Mouse (Mus musculus): ENCODE data around the gene Dnase2a.

Gene Dnase2a

DNA sequence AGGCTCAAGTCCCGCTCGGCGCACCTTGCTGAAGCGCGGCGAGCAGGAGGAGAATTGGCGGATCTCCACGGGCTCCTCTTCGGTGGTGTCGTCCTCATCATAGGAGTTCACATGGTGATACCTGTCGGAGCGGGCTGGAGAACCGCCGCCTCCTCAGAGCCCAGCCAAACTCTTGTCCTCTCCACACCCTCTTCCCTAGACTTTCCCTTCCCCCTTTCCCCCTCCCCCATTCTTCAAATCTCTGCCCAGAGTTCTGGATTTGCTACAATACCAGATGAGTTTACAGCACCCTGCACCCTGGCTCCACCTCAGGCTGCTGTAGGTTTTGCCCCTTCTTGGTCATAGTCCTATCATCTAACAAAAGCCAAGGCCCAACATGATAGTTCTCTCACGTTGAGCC is 10.3 kb downstream of the Dnase2a start:
- TF ChIP-seq GATA4 (IDR thresholded peaks at IDR 0.05; ENCODE audit: insufficient replicate concordance, low read length) = no peak

DNA sequence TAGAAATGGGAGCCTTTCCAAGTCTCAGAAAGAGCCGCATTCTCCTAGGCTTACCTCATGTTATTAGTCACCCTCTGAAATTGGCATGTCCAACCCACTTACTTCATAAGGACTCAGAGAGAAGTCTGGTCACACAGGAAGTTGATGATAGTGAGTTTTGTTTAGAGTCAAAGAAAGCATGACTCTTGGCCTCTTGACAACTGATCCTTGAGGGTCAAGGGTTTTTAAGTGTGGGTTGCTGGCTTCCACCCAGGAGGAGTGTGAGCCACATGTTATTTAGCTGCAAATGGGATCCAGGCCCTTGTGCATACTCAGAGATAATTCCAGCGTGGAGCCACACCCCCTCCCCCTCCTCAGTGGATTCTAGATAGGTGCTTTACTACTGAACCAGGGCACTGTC is 13.2 kb downstream of the Dnase2a start:
- no peak for TF ChIP-seq GATA4 (IDR thresholded peaks at IDR 0.05; ENCODE audit: insufficient replicate concordance, low read length)

DNA sequence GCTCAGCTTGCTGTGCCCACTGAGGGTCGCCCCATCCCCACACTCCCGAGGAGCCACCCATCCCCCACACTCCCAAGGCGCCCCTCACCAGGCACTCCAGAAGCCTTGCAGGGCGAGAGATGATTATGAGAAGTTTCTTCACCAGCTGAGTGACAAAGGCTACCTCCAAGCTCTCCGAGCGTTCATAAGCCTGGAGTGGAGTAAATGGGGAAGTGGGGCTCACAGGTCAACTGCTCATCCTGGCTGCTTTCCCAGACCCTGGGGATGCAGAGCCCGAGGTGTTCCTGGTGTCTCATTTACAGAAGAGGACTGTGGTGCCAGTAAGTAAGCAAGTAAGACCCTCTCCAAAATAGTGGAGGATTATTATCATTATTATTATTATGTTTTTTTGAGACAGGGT is 17.2 kb downstream of the Dnase2a start:
- no peak for TF ChIP-seq GATA4 (IDR thresholded peaks at IDR 0.05; ENCODE audit: insufficient replicate concordance, low read length)

DNA sequence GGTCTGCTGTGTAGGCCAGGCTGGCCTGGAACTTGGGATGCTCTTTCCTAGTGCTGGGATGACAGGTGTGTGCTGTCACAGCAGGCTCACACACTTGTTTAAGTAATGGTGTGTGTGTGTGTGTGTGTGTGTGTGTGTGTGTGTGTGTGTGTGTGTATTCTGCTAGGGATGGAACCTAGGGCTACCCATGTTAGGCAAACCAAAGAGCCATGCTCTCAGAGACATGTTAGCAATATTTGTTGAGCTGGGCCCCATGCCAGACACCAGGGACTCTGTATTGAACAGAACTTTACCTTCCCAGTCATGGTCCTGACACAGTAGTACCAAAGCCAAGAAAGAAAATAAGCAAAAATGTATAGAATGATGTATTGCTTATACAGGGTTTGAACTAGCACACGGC is 19.2 kb downstream of the Dnase2a start:
- no peak for TF ChIP-seq GATA4 (IDR thresholded peaks at IDR 0.05; ENCODE audit: insufficient replicate concordance, low read length)

DNA sequence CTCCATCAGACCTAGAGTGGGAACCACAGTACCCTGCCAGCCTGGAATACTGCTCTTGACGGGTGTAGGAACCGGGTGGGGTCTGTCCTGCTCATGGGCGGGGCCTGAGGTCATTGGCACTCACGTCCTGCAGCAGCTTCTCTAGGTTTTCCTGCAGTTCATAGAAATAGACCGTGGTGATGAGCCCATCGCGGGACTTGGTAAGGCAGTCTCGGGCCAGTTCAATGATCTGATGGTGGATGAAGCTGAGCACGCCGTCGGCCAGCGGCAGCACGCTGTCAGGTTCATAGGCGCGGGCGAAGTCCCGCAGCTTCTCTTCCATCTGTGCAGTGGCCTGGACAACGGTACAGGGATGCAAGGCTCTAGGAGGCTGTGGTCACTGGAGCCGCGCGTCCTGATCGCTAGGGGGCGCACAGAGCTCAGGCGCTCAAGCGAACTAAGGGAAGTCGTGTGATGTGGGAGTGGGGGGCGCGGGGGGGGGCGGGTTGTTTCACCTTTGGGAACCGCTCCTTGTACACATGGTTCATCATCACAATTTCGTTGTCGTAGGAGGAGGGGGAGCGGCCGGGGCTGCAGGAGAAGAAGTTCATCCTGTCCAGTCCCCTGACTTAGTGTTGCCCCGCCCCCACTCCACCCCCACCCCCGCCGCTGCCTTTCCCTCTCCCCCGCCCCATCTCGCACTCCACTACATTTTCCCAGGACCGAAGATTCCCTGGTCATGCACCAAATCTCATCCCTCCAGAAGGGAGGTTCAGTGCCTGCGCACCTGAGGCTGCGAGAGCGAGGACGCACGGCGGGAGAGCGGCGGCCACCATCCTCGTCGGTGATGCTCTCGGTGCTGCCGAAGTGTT is 20.3 kb downstream of the Dnase2a start:
- TF ChIP-seq GATA4 (IDR thresholded peaks at IDR 0.05; ENCODE audit: insufficient replicate concordance, low read length) = no peak

DNA sequence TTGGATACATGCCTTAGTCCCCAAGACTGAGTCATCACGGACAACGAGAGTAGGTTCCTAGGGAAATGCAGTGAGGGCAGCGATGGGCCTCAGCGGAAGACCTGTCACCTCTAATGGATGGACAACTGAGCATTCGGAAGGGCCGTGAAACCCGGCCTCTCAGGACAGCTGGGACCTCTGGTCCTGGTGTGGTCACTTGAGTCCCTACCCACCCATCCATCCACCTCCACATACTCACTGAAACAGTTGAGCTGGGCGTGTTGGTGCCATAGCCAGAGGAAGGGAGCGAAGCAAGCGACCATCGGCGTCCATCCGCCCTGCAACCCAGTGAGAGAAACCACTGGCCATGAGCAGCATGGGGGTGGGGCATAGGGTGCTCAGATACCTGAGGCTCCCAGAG is 22.2 kb downstream of the Dnase2a start:
- no peak for TF ChIP-seq GATA4 (IDR thresholded peaks at IDR 0.05; ENCODE audit: insufficient replicate concordance, low read length)

DNA sequence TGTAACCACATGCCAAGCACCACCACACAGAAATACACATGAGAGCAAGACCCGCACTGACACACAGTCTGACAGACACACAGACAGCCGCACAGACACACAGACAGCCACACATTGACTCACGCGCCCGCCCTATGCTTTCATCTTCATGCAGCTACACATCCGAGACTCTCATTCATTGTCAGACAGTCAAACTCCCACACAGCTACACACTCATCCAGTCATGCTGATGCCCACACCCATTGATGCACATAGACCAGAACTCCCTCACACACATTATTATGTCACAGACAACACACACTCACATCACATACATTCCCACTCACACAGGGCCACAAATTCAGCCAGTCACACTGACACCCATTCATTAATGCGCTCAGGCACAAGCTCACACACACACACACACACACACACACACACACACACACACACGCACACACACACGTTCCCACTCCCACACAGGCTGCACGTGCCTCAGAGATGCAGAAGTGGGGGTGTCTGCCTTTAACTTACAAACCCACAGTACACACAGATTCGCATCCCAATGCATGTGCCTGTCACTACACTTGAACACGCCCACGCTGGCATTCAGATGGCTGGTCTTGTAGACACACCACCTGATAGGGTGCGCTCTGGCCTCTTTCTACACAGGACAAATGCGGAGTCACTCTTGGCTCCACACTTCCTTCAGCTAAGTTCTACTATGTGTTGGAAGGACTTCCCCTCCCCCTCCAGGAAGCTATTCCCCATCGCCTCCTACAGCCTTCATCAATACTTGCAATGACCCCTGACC is 25.6 kb downstream of the Dnase2a start:
- TF ChIP-seq GATA4 (IDR thresholded peaks at IDR 0.05; ENCODE audit: insufficient replicate concordance, low read length) = no peak

DNA sequence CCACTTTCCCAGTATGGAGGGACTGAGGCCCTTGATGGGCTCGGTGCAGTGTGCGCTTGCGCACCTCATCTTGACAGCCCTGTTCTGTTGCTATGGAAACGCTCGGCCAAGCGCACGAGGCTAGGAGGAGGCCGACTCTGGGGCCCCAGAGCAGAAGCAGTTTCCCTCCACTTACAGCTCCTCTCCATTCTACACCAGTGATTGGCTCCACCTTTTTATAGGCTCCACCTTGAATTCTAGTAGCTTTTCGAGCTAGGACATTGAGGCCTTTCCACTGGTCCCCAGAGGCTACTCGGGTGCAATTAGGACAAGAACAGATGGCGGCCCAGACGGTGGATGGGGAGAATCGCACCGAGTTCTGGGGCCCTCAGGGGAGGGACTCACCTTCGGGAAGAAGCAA is 26.5 kb downstream of the Dnase2a start:
- TF ChIP-seq GATA4 (IDR thresholded peaks at IDR 0.05; ENCODE audit: insufficient replicate concordance, low read length) = no peak

DNA sequence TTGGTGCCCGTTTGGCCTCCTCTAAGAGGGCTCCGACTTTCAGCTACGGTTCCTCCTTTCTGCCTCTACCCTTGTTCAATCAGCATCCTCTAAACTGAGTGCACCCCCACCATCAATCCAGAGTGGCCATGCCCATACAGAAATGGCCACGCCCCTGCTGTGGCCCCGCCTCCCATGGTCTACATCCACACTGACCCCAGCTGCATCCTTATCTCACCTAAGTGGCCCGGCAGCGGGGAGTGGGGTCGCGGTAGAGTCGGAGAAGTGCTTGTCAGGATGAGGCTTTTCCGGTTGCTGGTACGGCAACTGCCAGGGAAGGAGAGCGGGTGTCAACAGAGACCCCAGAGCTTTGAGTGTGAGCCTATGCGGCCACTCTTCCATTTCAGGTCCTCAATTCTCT is 27.1 kb downstream of the Dnase2a start:
- TF ChIP-seq GATA4 (IDR thresholded peaks at IDR 0.05; ENCODE audit: insufficient replicate concordance, low read length) = no peak

DNA sequence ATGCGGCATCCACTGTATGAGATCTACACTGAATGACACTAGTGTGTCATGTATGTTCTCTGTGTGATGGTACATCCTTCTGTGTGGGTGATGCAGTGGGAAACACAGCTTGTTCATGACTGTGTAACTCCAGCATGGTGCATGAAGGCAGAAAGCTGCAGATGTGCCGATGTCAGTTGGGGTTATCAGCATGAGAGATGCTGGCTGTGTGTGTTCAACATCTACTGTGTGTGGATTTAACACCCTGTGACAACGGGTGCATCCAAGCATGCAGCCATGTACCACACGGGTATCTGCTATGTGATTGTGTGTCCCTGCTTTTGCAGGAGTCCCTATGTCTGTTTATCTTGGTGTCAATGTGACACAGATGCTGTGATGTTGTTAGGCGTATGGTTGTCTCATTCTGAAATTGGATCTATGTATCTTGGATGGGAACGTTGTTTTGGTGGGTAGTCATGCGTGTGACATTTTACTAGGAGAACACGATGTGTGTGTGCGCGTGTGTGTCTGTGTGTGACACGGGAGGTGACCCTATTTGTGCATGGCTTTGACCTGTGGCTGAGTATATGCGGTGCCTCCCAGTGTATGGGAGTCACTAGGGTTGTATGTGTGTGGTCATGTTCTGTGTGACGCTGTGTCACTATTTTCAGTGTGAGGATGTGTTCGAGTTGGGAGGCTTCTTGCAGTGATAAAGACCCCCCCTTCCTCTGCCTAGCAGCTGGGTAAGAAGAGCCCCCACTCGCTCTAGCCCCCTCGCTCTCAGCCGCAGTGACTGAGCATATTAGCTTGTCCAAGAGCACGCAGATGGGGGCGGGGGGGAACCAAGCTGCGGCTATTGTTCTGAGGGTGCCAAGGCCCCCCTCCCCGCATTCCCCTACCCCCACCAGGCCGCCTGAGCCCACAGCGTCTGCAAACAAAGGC is 27.9 kb downstream of the Dnase2a start:
- TF ChIP-seq GATA4 (IDR thresholded peaks at IDR 0.05; ENCODE audit: insufficient replicate concordance, low read length) = no peak

DNA sequence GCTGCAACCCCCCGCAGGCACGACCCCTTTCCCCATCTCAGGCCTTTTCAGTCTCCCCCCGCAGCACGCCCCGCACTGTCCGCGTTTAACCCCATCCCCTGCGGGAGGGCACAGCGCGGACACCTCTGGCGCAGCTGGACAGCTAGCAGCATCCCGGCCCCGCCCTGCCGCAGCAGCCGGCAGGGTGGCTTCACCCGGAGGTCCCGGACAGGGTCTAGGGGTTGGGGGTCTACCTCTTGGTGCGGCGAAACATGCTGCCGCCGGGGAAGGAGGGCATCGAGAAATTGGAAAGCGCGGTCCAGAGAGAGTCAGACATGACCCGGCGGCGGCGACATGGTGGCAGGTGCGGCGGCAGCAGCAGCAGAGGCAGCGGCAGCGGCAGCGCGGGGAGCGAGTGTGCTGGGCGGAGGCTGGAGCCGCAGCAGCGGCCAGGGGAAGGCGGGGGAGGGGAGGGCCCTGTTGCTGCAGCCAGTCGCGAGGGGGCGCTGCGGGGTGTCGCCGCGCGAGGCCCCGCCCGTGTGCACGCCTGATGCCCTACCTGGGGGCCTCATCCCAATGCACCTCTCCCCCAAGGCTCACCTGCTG is 28.7 kb downstream of the Dnase2a start, which contains the start of gene Mast1:
TSS of gene Mast1 (minus strand) at position 398 of the 585 bp plus-strand sequence.
- TF ChIP-seq GATA4 (IDR thresholded peaks at IDR 0.05; ENCODE audit: insufficient replicate concordance, low read length) = no peak

DNA sequence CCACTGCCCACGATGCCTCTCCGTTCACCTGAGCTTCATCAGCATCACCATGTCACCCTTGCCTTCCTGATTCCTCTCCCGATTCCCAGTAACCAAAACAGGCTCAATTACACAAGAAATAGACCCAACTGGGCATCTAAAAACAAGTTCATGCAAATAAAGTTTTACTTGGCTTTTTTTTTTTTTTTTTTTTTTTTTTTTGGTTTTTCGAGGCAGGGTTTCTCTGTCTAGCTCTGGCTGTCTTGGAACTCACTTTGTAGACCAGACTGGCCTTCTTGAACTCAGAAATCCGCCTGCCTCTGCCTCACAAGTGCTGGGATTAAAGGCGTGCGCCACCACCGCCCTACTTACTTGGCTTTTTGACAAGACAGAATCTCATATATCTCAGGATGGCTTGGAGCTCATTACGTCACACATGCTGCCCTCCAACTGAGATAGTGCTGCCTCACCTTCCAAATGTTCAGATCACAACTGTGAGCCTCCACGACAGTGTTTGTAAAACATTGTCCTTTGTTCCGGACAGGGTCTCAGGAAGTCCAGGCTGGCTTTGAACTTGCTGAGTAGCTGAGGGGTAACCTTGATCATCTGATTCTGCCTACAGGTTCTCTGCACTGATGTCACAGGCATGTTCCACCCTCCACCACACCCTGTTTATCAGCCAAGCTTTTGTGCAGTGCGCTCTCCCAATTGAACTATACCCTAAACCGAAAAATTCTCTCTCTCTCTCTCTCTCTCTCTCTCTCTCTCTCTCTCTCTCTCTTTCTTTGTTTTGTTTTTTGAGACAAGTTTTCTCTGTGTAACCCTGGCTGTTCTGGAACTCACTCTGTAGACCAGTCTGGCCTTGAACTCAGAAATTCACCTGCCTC is 29.5 kb downstream of the Dnase2a start:
- no peak for TF ChIP-seq GATA4 (IDR thresholded peaks at IDR 0.05; ENCODE audit: insufficient replicate concordance, low read length)

DNA sequence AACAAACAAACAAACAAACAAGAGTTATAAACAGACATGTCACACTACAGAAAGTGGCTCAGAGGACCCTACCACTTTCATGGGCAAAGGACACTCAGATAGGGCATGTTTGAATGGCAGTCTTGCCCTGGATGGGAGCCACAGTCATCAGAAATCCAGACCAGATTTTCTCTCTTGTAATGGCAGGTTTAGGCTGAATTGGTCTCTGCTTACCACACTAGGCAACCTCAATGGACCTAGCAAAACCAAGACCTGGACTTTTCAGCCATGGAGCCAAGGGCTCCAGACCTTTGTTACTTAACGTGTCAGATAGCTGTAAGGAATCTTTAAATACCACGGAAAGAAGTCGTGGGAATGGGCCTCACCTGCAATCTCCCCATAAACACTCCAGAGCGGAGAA is 35.3 kb downstream of the Dnase2a start:
- TF ChIP-seq GATA4 (IDR thresholded peaks at IDR 0.05; ENCODE audit: insufficient replicate concordance, low read length) = no peak

Data from liver, adult (tissue).